Mouse (Mus musculus): ENCODE measurements at regions not wholly inside any gene's neighbourhood (a gene's known extent, or its start where the extent isn't known, plus 50 kb on each side); places are given as distances from the start of the nearest gene placed in this dataset.

DNA sequence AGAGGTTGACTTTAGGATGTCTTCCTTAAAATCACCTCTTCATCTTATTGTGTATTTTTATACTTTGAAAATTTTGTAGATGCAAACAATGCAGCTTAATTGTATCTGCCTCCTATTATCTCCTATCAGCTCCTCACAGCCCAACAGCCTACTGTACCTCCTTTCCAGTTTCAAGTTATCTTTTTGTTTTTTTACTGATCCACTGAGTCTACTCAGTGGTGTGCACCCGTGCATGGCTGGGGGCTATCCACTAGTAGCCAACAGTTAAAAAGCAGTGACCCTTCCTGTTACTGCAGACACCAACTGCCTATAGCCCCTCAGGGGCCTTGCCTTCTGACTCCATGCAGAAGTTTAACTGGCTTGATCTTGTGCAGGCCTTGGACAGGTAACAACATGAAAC lies 170.4 kb upstream of the Ctnnb1 start:
- TF ChIP-seq POLR2A (IDR thresholded peaks at IDR 0.05; ENCODE audit: insufficient read length, low read depth), result no peak
- TF ChIP-seq MYOD1 (IDR thresholded peaks at IDR 0.05; ENCODE audit: control insufficient read depth in 1 of 3, insufficient read length in 2 of 3, low read depth in 2 of 3), result no peak
- TF ChIP-seq MAX (IDR thresholded peaks at IDR 0.05; ENCODE audit: low read depth), result no peak
- no peak for TF ChIP-seq CEBPB (IDR thresholded peaks at IDR 0.05; ENCODE audit: insufficient read depth, poor library complexity, severe bottlenecking)
- no peak for TF ChIP-seq TCF12 (IDR thresholded peaks at IDR 0.05; ENCODE audit: insufficient read depth, poor library complexity, severe bottlenecking)
- no peak for TF ChIP-seq TCF3 (IDR thresholded peaks at IDR 0.05; ENCODE audit: insufficient read length, low read depth)
